Mouse (Mus musculus): ENCODE measurements around the gene Inpp5f. TPM values are rescaled to one million over a fixed set of nuclear protein-coding genes. Genes with fewer than 3 reads are reported as not detected.
"Not testable (repeated sequence)": the region's sequence is repeated elsewhere in the genome, so short reads cannot be mapped to it uniquely, and the experiment has no call there.

Inpp5f gene
- total RNA-seq, 2 experiments from 2014 or later: 125 to 129 TPM

DNA sequence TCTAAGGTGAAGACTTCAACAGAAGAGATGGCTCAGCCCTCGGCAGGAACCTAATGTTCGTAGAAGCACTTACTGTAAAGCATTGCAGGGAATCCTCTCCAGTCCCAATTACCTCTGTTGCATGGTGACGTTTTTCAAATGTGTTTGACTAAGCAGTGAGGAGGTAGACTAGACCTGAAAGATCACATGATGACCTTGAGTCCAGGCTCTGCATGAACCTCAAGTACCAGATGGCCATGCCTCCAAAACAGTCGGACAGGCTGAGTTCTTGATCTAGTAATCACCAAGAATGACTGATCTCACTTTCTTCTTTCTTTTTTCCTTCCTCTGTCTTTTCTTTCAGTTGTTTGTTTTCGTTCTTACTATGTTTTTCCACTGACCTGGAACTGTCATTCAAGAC, 31.3 kb downstream of the Inpp5f start:
- DNase-seq (ENCODE audit: extremely low spot score in 1 of 2, low spot score in 1 of 2): no peak

DNA sequence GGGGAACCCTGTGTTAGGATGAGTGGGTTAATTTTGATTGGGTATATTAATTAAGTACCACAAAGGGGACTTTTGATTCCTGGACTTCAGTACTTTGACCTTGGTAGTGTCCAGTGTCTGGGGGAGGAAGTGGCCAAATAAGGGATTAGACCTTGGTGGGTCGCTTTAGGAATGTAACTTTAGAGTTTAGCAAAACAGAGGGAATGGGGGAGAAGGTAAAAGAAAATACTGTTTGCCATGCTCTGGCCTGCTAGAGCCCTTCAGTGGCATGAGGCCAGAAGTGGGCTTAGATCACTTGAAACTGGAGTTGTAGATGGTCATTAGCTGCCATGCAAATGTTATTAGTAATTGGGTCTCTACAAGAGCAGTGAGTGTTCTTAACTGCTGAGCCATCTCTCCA, 45.8 kb downstream of the Inpp5f start:
- DNase-seq (ENCODE audit: extremely low spot score in 1 of 2, low spot score in 1 of 2): no peak

DNA sequence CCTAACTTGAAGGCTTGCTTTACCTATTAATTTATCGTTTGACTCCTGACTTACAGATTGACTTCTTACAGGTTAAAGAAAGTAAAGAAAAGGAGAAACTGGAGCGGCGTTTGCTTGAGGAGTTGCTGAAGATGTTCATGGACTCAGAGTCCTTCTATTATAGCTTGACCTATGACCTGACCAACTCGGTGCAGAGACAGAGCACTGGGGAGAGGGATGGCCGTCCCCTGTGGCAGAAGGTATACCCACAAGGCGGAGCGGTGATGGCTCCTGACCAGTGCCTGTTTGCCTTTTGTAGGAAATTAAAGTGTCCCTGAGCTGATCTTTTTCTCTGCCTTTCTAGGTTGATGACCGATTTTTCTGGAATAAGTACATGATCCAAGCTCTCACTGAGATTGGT, 52.8 kb downstream of the Inpp5f start:
- no peak for DNase-seq (ENCODE audit: extremely low spot score in 1 of 2, low spot score in 1 of 2)

DNA sequence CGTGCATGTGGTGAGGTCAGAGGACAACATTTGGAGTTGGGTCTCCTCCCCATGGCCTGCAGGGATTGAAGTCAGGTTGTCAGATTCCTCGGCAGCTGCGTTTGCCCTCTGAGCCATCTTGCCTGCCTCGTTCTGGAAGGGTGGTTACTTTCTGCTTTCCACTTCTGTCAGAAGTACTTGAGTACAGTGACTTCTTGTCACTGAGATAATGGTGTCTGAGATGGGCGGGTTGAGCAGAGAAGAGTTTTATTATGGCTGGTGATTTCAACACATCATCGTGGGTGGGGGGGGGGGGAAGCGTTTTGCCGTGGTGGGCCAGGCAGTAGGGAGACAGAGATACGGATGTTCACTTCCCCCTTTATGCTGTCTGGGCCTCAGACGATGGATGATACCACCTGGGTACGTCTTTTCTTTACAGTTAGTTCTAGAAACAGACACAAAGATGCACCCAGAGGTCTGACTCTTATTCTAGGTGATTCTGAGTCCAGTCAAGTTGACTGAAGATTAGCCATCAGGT, 53.8 kb downstream of the Inpp5f start:
- no peak for DNase-seq (ENCODE audit: extremely low spot score in 1 of 2, low spot score in 1 of 2)

DNA sequence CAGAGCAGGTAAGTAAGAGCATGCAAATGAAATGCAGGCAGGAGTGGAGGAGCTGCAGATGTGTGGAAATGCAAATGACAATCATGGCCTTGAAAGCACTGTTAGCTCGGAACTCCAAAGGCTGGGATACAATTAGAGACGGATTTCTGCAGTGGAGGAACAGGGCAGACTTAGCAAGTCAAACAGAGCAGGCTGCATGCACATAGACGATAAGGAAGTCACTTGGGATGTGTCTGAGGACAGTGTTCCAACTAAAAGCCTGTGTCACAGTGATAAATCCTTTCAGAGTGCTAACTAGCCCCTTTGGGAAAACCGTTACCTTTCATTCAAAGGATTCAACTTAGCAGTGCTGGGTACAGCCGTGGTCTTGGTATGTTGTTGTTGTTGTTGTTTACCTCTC, 56.7 kb downstream of the Inpp5f start:
- no peak for DNase-seq (ENCODE audit: extremely low spot score in 1 of 2, low spot score in 1 of 2)

DNA sequence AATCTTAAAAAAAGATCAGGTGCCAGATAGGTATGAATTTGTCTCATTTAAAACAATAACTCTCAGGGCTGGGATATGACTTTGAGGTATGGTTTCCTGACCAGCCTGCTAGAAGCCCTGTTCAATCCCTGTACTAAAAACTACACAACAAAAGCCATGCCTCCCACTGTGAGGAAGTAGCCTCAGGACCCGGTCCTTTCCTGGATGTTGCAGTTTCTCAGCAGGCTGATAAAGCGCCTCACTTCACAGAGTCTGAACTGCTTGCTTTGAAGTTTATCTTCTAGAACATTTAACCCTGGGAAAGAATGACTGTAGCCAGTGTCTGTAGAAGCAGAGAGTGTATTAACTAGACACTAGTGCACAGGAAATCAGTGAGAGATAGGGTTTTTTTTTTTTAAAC, 57.7 kb downstream of the Inpp5f start:
- DNase-seq (ENCODE audit: extremely low spot score in 1 of 2, low spot score in 1 of 2): no peak

DNA sequence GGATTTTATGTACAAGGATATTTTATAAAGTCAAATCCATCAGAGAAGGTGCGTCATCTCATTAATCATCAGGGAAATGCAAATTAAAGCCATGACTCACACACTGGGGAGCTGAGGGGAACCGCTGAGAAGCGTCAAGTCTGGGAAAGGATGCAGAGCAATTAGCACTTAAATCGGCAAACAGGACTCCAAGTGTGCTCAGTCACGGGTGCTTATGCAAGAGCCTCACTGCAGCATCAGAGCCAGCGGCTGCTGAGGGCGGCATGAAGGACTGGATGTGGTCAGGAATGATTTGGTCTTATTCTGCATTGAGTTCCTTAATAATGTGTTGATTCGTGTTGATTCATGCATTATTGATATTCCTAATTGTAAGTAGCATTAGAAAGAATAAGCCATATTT, 60.8 kb downstream of the Inpp5f start:
- DNase-seq (ENCODE audit: extremely low spot score in 1 of 2, low spot score in 1 of 2): no peak

DNA sequence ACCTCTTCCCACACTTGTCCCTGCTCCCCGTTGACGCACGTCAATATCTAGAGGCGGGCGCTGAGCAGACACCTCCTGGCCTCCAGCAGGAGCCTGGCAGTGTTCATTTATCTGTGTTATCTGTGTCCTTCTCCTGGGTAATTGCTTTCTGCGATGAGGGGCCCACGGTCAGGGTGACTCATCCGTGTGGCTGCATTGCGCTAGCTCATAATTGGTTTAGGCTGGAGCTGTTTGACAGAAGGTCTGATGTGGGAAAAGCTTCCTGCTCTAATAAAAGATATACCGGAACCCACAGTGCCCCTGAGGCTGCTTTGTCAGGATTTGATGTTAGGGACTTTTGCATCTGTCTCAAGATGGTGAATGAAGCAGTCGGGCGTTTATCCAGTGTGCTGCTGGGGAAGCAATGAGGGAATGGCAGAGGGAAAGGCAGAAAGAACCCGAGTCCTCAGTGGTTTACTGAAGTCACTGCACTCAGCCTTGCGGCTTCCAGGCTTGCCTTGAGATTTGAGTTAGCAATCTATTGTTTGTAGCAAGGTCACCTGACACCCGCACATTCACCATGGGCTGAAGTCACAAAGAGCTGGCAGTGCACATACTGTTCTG, 61.4 kb downstream of the Inpp5f start:
- DNase-seq (ENCODE audit: extremely low spot score in 1 of 2, low spot score in 1 of 2): peak in 1 of 2 experiments; percentile 41

DNA sequence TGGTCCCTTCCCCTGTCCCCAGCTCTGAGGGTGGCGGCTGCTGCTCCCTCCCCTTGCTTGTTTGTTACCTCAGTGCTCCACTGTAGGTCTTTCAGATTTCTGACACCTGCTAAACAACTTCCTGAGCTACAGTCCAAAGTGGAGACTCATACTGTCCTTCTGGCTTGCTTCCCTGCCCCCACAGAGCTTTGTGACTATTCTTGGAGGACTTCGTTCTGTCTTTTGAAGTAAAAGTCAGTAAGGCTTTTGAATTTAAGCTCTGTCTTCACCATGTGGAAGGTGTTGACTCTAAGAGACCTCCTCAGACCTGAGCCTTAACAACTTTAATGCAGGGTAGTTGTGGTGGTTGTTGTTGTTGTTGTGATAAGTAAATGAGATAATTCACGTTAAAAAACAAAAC, 67.4 kb downstream of the Inpp5f start:
- no peak for DNase-seq (ENCODE audit: extremely low spot score in 1 of 2, low spot score in 1 of 2)

DNA sequence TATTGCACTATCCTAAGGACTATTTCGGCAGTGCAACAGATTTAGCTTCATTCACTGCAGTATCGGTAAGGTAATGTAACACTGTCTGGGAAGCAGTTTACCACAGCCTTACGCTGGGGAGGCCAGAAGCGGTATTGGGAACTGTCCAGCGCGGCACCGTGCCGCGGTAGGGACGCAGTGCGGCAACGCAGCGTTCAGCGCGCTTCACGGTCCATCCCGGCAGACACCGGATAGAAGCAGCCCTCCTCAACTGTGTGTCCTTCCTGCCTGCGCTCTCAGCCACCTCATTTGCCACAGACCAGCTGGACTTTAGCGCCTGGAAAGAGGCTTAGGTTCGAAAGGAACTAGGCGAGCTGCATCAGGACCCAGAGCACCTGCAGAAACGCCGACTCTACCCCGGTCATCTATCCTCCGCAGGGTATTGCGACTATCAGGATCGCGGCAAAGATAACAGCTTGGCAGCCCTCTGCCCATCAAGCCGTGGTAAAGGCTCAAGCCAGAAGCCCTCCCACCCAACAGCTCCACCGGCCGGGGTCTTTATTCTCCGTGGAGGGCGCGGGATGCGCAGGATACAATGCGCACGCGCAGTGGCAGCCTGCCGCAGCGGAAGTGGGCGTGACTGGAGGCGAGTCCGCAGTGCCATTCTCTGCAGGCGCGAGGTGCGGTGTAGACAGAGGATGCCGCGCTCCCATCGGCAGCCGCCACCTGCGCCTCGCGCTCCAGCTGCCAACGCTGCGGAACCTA, 76.9 kb downstream of the Inpp5f start:
- DNase-seq (ENCODE audit: extremely low spot score in 1 of 2, low spot score in 1 of 2): peak; percentile 65 to 73

DNA sequence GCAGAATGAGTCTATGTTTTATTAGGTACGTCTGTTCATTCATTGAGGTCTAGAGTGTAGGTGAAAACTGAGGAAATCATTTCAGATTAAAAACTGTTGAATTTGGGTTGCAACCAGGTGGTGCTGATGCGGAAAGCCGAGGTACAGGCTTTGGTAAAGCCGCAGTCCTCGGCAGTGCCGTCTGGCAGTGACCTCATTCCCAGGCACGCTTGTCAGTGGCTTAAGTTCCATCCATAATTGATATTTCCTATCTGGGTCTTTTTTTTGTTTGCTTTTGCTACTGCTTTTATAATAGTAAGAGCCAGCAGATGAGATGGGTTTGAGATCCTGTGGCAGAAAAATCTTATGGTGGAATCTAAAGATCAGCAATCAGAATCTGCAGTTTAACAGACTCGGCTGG, 78.2 kb downstream of the Inpp5f start:
- no peak for DNase-seq (ENCODE audit: extremely low spot score in 1 of 2, low spot score in 1 of 2)

DNA sequence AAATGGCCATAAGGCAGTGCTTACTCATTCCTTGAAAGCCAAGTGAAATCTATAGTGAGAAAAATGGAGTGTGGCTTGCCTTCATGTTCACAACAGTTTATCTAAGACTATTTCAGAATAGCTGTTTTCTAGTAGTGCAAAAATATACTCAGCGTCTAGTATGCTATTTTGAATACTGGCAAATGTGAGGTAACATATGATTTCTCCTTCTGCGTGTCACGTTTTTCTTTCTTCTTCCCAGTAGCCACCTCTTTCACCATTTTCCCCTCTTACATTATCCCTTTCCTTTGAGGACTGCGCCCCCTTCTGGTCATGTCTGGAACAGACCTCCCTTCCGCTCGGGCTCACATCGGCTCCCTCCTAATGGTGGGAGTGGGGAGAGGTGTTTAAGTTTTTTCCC, 78.9 kb downstream of the Inpp5f start:
- DNase-seq (ENCODE audit: extremely low spot score in 1 of 2, low spot score in 1 of 2): peak; percentile 95 to 99

DNA sequence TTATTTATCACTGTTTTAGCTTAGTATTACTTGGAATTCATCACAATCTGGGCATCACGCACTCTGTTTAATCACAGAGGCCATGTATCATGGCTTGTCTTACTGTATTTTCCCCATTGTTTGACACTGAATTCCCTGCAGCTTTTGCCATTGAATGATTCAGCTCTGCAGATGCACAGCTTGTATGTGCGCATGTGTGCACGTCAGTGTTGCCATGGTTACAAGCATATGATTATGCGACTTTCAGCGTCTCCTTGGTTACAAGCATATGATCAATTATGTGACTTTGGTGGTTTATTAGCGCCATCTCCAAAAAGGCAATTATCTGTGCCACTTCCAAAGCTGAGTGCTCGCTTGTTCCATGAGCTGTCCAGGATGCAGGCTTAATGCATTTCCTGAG, 79.7 kb downstream of the Inpp5f start:
- DNase-seq (ENCODE audit: extremely low spot score in 1 of 2, low spot score in 1 of 2): peak in 1 of 2 experiments; percentile 58

DNA sequence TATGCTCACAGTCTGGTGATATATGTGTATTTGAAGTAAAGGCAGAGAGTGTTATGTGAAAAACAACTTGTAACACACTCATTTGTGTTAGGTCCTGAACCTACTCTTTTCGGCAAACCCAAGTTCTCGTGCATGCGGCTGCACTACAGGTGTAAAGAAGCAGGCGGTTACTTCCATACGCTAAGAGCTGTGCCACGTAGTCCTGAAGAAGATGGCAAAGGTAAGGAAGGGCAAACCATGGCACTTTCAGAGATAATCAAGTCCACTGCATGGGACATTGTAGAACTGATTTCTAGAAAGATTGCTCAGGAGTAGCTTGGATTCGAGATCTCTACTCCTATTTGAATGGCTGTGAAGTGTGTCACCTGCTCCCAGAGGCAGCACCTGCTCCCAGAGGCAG, 81.0 kb downstream of the Inpp5f start:
- DNase-seq (ENCODE audit: extremely low spot score in 1 of 2, low spot score in 1 of 2): no peak

DNA sequence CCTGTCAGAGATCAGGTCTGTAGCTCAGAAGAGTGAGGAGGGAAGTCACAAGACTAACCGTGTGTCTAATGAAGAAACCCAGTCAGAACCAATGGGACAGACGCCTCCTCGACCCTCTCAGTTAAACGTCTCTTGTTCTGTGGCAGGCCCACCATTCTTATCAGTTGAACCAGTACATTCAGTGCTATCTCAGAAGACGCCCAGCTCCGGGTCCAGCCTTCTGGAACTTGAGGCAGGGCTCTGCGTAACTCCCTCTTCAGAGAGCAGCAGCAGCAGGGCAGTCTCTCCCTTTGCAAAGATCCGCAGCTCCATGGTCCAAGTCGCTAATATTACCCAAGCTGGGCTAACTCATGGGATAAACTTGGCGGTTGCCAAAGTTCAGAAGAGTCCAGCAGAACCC, 83.7 kb downstream of the Inpp5f start:
- no peak for DNase-seq (ENCODE audit: extremely low spot score in 1 of 2, low spot score in 1 of 2)

DNA sequence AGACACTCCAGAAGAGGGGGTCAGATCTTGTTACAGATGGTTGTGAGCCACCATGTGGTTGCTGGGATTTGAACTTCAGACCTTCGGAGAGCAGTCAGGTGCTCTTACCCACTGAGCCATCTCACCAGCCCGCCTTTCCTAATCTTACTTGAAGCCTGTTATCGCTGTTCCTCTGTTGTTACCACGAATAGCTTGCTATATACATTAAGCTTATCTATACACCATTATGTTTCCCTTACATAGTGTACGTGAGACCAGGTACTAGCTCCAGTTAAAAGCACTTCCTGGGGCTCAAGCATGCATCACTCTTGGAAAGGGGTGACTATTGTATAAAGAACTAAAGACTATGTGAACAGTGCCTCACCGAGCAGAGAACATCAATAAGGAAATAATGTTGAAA, 88.8 kb downstream of the Inpp5f start:
- DNase-seq (ENCODE audit: extremely low spot score in 1 of 2, low spot score in 1 of 2): not testable (repeated sequence)

DNA sequence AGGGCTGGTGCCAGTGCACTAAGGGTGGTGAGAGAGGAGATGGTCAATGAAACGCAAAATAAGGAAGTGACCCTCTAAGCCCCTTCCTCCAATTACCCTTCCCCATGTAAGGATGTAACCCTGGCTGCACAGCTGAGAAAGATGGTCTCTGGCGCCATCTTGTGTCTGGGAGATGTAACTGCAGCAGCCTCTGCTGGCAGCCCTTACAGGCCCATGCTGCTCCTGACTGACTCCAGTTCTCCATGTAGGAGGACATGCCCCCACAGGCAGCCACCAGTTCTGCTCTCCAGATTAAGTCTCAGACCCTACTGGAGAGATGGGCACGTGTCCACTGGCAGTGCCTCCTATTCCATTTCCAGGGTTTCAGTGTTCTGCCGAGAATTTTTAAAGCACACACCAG, 94.6 kb downstream of the Inpp5f start:
- DNase-seq (ENCODE audit: extremely low spot score in 1 of 2, low spot score in 1 of 2): peak; percentile 56 to 74

DNA sequence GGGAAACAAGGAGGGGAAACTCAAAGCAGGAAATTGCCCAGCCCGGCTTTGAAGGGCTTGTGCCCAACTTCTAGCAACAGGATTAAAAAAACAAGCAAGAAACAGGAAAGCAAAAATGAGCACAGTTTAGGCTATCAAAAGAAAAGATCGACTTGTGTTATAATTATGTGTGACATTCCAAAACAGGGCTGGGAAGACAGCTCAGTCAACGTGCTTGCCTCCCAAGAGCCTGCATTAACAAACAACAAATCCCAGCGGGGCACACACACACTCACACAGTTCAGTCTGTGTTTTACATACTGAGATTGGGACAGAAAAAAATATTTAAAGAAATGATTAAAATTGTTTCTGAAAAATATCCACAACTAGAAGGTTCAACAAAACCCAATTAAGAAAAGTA, 106.9 kb downstream of the Inpp5f start:
- DNase-seq (ENCODE audit: extremely low spot score in 1 of 2, low spot score in 1 of 2): no peak

DNA sequence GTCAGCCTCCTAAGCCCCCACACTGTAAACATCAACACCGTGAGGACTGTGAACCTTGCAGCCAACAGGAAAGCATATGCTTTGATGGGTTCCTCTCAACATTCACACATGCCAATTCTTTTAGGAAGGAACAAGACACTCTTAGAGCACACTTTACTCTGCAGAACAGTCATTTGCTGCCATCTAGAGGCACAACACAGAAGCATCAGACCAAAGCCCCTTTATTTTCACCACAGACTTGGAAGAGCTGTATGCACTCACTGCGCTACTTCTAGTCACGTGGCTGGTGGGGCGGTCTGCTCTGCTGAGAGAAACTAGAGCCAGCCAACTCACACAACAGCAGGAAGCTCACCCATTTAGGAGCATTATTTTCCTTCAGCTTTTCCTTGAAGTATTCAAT, 113.6 kb downstream of the Inpp5f start:
- DNase-seq (ENCODE audit: extremely low spot score in 1 of 2, low spot score in 1 of 2): peak; percentile 30 to 49

DNA sequence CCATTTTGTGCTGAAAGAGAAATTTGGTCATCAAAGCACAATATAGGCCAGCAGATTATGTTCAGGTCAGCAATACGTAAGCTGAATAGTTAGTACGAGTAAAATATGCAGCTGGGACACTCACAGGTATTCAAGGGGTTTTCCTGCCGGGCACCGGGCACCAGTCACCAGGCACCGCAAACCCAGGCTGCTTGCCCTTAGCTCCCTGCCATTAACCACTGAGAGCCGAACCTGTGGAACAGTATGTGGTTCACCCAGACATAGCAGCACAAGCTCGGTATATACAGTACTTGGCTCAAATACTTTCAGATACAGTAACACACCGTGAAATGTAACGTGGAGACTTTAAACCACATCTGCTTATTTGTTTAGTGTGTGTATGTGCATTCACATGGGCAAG, 114.1 kb downstream of the Inpp5f start:
- no peak for DNase-seq (ENCODE audit: extremely low spot score in 1 of 2, low spot score in 1 of 2)

DNA sequence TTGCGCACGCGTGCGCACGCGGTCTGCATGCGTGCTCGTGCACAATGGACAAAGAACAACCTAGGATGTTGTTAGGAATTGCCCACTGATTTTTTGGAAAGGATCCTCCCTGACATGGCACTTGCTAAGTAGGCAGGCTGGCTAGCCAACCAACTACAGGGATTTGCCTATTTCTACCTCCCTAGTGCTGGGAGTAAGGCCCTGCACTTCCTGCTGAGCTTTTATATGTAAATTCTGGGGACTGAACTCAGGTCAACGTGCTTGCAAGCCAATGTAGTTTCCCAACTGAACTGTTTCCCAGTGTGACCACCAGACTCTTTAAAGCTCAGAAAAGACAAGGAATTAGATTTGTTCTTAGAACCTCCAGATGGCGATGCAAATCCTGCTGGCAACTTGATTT, 115.9 kb downstream of the Inpp5f start:
- DNase-seq (ENCODE audit: extremely low spot score in 1 of 2, low spot score in 1 of 2): no peak

DNA sequence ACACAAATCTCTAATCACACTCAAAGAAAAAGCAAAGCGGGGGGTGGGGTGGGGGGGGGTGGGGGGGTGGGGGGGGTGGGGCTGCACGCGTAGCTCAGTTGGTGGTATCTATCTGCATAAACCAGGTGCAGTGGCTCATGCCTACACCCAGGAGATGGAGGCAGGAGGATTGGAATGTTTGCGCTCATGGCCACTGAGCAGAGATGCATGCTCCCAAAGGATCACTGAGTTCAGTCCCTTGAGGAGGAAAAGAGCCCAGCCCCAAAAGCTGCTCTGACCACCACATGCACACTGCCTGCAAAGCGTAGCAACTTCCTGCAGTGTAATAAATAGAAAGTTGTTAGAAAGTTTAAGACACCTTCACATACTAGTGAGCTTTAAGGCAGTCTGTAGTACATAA, 116.6 kb downstream of the Inpp5f start:
- no peak for DNase-seq (ENCODE audit: extremely low spot score in 1 of 2, low spot score in 1 of 2)

Data from layer of hippocampus, postnatal 25 days (tissue).